Mouse (Mus musculus) forebrain, embryonic 11.5 days (tissue): ENCODE results near the gene Coro2b. TPM values are rescaled to one million over a fixed set of nuclear protein-coding genes. Genes with fewer than 3 reads are reported as not detected.

Source experiments
- ATAC-seq: fragments of 200-750 bp; cut with Nextera tagmentation; replicated peaks from 2 replicates; pipeline ENCODE4 v1.8.0; 2017; ENCODE audit warnings: moderate TSS enrichment; ENCODE audit not compliant: low FRiP score
- DNase-seq: peaks from one replicate; pipeline ENCODE4 v3.0.0-alpha.2; 2017; ENCODE audit warnings: low spot score
- H3K27ac ChIP-seq: fragments of 300-500 bp; sonication (generic); 2 replicates; pipeline ENCODE4 v1.5.1; 2014; ENCODE audit warnings: low read depth, low read length
- H3K27me3 ChIP-seq: fragments of 300-500 bp; sonication (generic); 2 replicates; pipeline ENCODE4 v1.6.1; 2014; ENCODE audit warnings: mild to moderate bottlenecking, low read length, mixed read lengths; ENCODE audit not compliant: control insufficient read depth, insufficient read depth
- H3K36me3 ChIP-seq: fragments of 300-500 bp; sonication (generic); 2 replicates; pipeline ENCODE4 v1.6.1; 2014; ENCODE audit warnings: mild to moderate bottlenecking, low read length, moderate library complexity, mixed read lengths; ENCODE audit not compliant: control insufficient read depth, insufficient read depth
- H3K4me1 ChIP-seq: fragments of 300-500 bp; sonication (generic); replicated peaks from 2 replicates; pipeline ENCODE4 v1.6.1; 2014; ENCODE audit warnings: low read length, mixed read lengths; ENCODE audit not compliant: control insufficient read depth, insufficient read depth
- H3K4me2 ChIP-seq: fragments of 300-500 bp; sonication (generic); 2 replicates; pipeline ENCODE4 v1.6.1; 2014; ENCODE audit warnings: low read depth, mild to moderate bottlenecking, low read length, moderate library complexity, mixed read lengths; ENCODE audit not compliant: severe bottlenecking
- H3K4me3 ChIP-seq: fragments of 300-500 bp; sonication (generic); 2 replicates; pipeline ENCODE4 v1.5.1; 2014; ENCODE audit warnings: low read depth, low read length
- H3K9ac ChIP-seq: fragments of 300-500 bp; sonication (generic); 2 replicates; pipeline ENCODE4 v1.6.1; 2014; ENCODE audit warnings: low read length
- H3K9me3 ChIP-seq: fragments of 300-500 bp; sonication (generic); 2 replicates; pipeline ENCODE4 v1.6.1; 2016; ENCODE audit warnings: low read length, mixed read lengths; ENCODE audit not compliant: control insufficient read depth
- WGBS: fragments of 180-500 bp; shearing (Covaris S2); extraction: QIAGEN DNeasy Blood & Tissue Kit; methylation state at CpG from one replicate; pipeline ENCODE4 v1.1.7; 2014; 5-methylcytosine and 5-hydroxymethylcytosine counted together
- polyA plus RNA-seq: library from polyadenylated mRNA; unstranded; fragments of >200 nt; fragmentation: Nextera tagmentation; extraction: Ambion mirVana; gene quantifications from 2 replicates; pipeline ENCODE4 v1.2.1, GENCODE M21; 2014

Coro2b gene
- polyA plus RNA-seq, 1 experiment from 2014 or later, result 24.0 TPM

- Histone ChIP-seq H3K36me3 (peaks cover 6% of the 10 kb centered on the region; the same call in 1 of the 2 replicates), H3K4me2 (no peak overlapping the region), H3K27me3 (no peaks in the 10 kb centered on the region), H3K9me3 (no peaks in the 10 kb centered on the region), H3K4me1 (peaks cover 5% of the 10 kb centered on the region), H3K9ac (no peak overlapping the region), H3K27ac (no peak overlapping the region), H3K4me3 (no peak overlapping the region)
- ATAC-seq (no peak), DNase-seq (no peak)
- WGBS, result 87% methylated on average over 9 of the region's 9 CpGs
Measured at GRCm38 (mm10) chr9:62372556-62373221, 164.2 kb downstream of the Coro2b start.

GRCm38 (mm10) chr9:62371745-62372555 lies 164.9 kb downstream of the Coro2b start:
- Histone ChIP-seq H3K27me3 (no peaks in the 10 kb centered on the region), H3K4me3 (no peak overlapping the region), H3K9ac (no peak overlapping the region), H3K27ac (no peak overlapping the region), H3K4me2 (no peak overlapping the region), H3K9me3 (no peaks in the 10 kb centered on the region), H3K4me1 (peaks cover 11% of the 10 kb centered on the region), H3K36me3 (peaks cover 6% of the 10 kb centered on the region; the same call in 1 of the 2 replicates)
- WGBS, result 86% methylated on average over 16 of the region's 16 CpGs
- DNase-seq (no peak), ATAC-seq (no peak)

- DNase-seq (no peak), ATAC-seq (no peak)
- no peak overlapping the region; the same call in 1 of the 2 replicates for H3K9ac ChIP-seq
- 78% methylated on average over 6 of the region's 6 CpGs for WGBS
- no peaks in the 10 kb centered on the region for H3K27me3 ChIP-seq
- peaks cover 6% of the 10 kb centered on the region; the same call in 1 of the 2 replicates for H3K36me3 ChIP-seq
- no peak overlapping the region for H3K4me3 ChIP-seq
- no peaks in the 10 kb centered on the region for H3K9me3 ChIP-seq
- H3K27ac ChIP-seq, result no peak overlapping the region
- peaks cover 22% of the 10 kb centered on the region for H3K4me1 ChIP-seq
- H3K4me2 ChIP-seq, result no peak overlapping the region
Measured at GRCm38 (mm10) chr9:62370648-62371280, 166.1 kb downstream of the Coro2b start.

- 84% methylated on average over 9 of the region's 9 CpGs for WGBS
- no peak for ATAC-seq
- H3K9me3 ChIP-seq, result no peaks in the 10 kb centered on the region
Measured at GRCm38 (mm10) chr9:62370186-62370585, 166.7 kb downstream of the Coro2b start.

More at GRCm38 (mm10) chr9:62370186-62370585, 166.7 kb downstream of the Coro2b start:
- no peak overlapping the region; the same call in 1 of the 2 replicates for H3K9ac ChIP-seq
- no peak overlapping the region for H3K4me2 ChIP-seq
- H3K36me3 ChIP-seq, result peaks cover 6% of the 10 kb centered on the region; the same call in 1 of the 2 replicates
- H3K4me3 ChIP-seq, result no peak overlapping the region
- H3K4me1 ChIP-seq, result peaks cover 27% of the 10 kb centered on the region
- no peak overlapping the region for H3K27ac ChIP-seq
- no peak for DNase-seq
- H3K27me3 ChIP-seq, result no peaks in the 10 kb centered on the region

Other genes starting within 250 kb of the Coro2b start
- 145 and 184 TPM in 2 replicates for gene Anp32a, start 195.8 kb downstream of the Coro2b start, polyA plus RNA-seq
- 2.8 and 3.0 TPM in 2 replicates for gene Itga11, start 140.8 kb upstream of the Coro2b start, polyA plus RNA-seq